ENCODE assay signal across 32 mouse cellular contexts in genomic region chr12:117318229-117318628, GRCm38 (mm10).
DNase-seq lines count a peak whose midpoint lies in the region; ATAC-seq and TF ChIP-seq lines count a peak whose summit lies in the region.
"Had no signal": no experiment of that assay in that cellular context is flagged by ENCODE, and none has a peak within 500 bp of the region (broad histone marks: within the 10 kb centered on the region; RNA-seq: fewer than 3 reads in every experiment).

No protein-coding gene starts in this region.

- no peaks in the 10 kb centered on the region for H3K36me3 ChIP-seq in spleen, adult 2 months (ENCODE audit: control insufficient read depth, insufficient read depth, low read length)
- H3K36me3 ChIP-seq in forebrain, embryonic 15.5 days = no peaks in the 10 kb centered on the region
- H3K36me3 ChIP-seq: embryonic facial prominence, embryonic 12.5 days; heart, embryonic 15.5 days; hindbrain, embryonic 12.5 days; intestine, embryonic 15.5 days; limb, embryonic 15.5 days; midbrain, embryonic 12.5 days; neural tube, embryonic 13.5 days had no signal

- H3K27ac ChIP-seq in spleen, adult 2 months (ENCODE audit: insufficient read depth, low read length) = peak overlapping the region; percentile 52; the same call in 1 of the 2 replicates
- H3K27ac ChIP-seq in forebrain, embryonic 15.5 days (replicated peaks) = no peak overlapping the region
- H3K27ac ChIP-seq: embryonic facial prominence, embryonic 12.5 days; heart, embryonic 15.5 days; hindbrain, embryonic 12.5 days; hindbrain, postnatal 0 days; intestine, embryonic 15.5 days; layer of hippocampus, adult 2 months; limb, embryonic 15.5 days; liver, embryonic 14.5 days; midbrain, embryonic 12.5 days; neural tube, embryonic 13.5 days had no signal

- no peak for TF ChIP-seq CTCF in spleen, adult 2 months (IDR thresholded peaks at IDR 0.05; ENCODE audit: extremely low read depth, insufficient read depth, insufficient read length, insufficient replicate concordance)

- no peak overlapping the region for H3K9ac ChIP-seq in forebrain, embryonic 15.5 days (replicated peaks)
- H3K9ac ChIP-seq: embryonic facial prominence, embryonic 12.5 days; forebrain, postnatal 0 days; heart, embryonic 15.5 days; hindbrain, embryonic 12.5 days; intestine, embryonic 15.5 days; limb, embryonic 15.5 days; liver, embryonic 14.5 days; midbrain, embryonic 12.5 days; neural tube, embryonic 13.5 days had no signal

- no peak for TF ChIP-seq POLR2A in spleen, adult 2 months (IDR thresholded peaks at IDR 0.05; ENCODE audit: low read depth, low read length)

- H3K4me1 ChIP-seq in spleen, adult 2 months (ENCODE audit: control insufficient read depth, insufficient read depth, insufficient read length) = peaks cover 8% of the 10 kb centered on the region; the same call in 1 of the 2 replicates
- no peaks in the 10 kb centered on the region for H3K4me1 ChIP-seq in forebrain, embryonic 15.5 days
- H3K4me1 ChIP-seq: embryonic facial prominence, embryonic 12.5 days; heart, embryonic 15.5 days; intestine, embryonic 15.5 days; limb, embryonic 15.5 days; megakaryocyte, embryonic 14.5 days had no signal

- H3K9me3 ChIP-seq in forebrain, embryonic 15.5 days = no peaks in the 10 kb centered on the region
- H3K9me3 ChIP-seq: embryonic facial prominence, embryonic 12.5 days; intestine, embryonic 15.5 days; limb, embryonic 15.5 days; midbrain, embryonic 12.5 days; neural tube, embryonic 13.5 days had no signal

- no peaks in the 10 kb centered on the region for H3K27me3 ChIP-seq in spleen, adult 2 months (ENCODE audit: control insufficient read depth, insufficient read depth, low read length)
- H3K27me3 ChIP-seq in forebrain, embryonic 15.5 days = no peaks in the 10 kb centered on the region
- H3K27me3 ChIP-seq: embryonic facial prominence, embryonic 12.5 days; heart, embryonic 15.5 days; hindbrain, embryonic 12.5 days; intestine, embryonic 15.5 days; limb, embryonic 15.5 days; megakaryocyte, embryonic 14.5 days; midbrain, embryonic 12.5 days; neural tube, embryonic 13.5 days had no signal

- DNase-seq in lung, postnatal 25 days (ENCODE audit: low spot score) = peak; percentile 1
- DNase-seq in lung, postnatal 4 days = no peak
- peak; percentile 9 to 27 for DNase-seq in spleen, adult 2 months (ENCODE audit: low read depth in 1 of 2, low spot score in 2 of 2)
- DNase-seq in gastrocnemius, postnatal 14 days = no peak
- DNase-seq in right cerebral cortex, adult 2 months (ENCODE audit: low spot score in 2 of 2) = no peak
- DNase-seq: adrenal gland, adult 2 months; cerebellum, adult 8-10 months; cerebellum, postnatal 36 days; embryo, embryonic 11 days; forebrain, postnatal 0 days; heart, postnatal 36 days; kidney, adult 2 months; kidney, postnatal 36 days; left cerebral cortex, postnatal 4 days; lung, adult 2 months; lung, postnatal 10 days; right cerebral cortex, postnatal 14 days had no signal

- ATAC-seq in megakaryocyte progenitor cell, adult 5-6 weeks (replicated peaks; ENCODE audit: poor library complexity) = peak; percentile 62
- no peak for ATAC-seq in forebrain, embryonic 15.5 days (replicated peaks)
- ATAC-seq: activated CD4-positive, CD25-positive, alpha-beta regulatory T cell, adult 4 months; CD4-positive, CD25-positive, alpha-beta regulatory T cell, adult 4 months; forebrain, postnatal 0 days; hindbrain, postnatal 0 days; intestine, embryonic 15.5 days had no signal

- 28% methylated on average over 3 of the region's 3 CpGs for WGBS in spleen, adult 2 months
- WGBS in forebrain, embryonic 15.5 days = 95% methylated on average over 3 of the region's 3 CpGs

- intact Hi-C loops in gastrocnemius, postnatal 14 days (cut with DNase I; ENCODE audit: low total_unique reads) = no loop called here

- H3K4me3 ChIP-seq in spleen, adult 2 months (ENCODE audit: extremely low read depth, insufficient read depth, insufficient read length) = no peak overlapping the region
- H3K4me3 ChIP-seq in forebrain, embryonic 15.5 days = no peak overlapping the region
- H3K4me3 ChIP-seq: embryonic facial prominence, embryonic 12.5 days; heart, embryonic 15.5 days; hindbrain, embryonic 12.5 days; intestine, embryonic 15.5 days; layer of hippocampus, adult 2 months; limb, embryonic 15.5 days; megakaryocyte, embryonic 14.5 days; midbrain, embryonic 12.5 days; neural tube, embryonic 13.5 days had no signal

- H3K4me2 ChIP-seq in forebrain, embryonic 15.5 days (replicated peaks) = no peak overlapping the region
- H3K4me2 ChIP-seq: embryonic facial prominence, embryonic 12.5 days; heart, embryonic 15.5 days; hindbrain, embryonic 12.5 days; intestine, embryonic 15.5 days; limb, embryonic 15.5 days; midbrain, embryonic 12.5 days; neural tube, embryonic 13.5 days had no signal

Comparison
In these comparisons a context has a peak if more than half of its experiments do, and no peak if none do; other contexts are left out.
1. DNase-seq: peak in lung, postnatal 25 days (single experiment) and spleen, adult 2 months (2 of 2); none in lung, postnatal 4 days (0 of 2), gastrocnemius, postnatal 14 days (single experiment) and right cerebral cortex, adult 2 months (0 of 2).